Mouse (Mus musculus): ENCODE measurements around the gene Hnrnpc.

Hnrnpc gene

DNA sequence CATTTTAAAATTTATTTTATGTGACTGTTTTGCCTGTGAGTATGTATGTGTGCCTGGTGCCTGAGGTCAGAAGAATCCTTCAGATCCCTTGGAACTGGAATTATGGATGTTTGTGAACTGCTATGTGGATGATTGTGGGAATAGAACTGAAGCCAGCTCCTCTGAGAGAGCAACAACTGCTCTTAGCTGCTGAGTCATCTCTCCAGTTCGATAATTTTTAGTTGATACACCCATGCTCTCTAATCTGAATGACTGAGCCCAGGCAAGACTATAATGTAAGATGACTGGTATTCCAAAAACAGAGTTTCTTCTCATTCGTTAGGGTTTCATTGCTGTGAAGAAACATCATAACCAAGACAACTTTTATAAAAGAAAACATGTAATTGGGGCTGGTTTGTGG is 79.7 kb downstream of the Hnrnpc start:
- no peak for DNase-seq (ENCODE audit: extremely low read depth, low read depth)

Measured in MEL-GATA-1-ER (cell line).